Mouse (Mus musculus) kidney, embryonic 14.5 days (tissue): ENCODE data around the gene Trip10. TPM values are rescaled to one million over a fixed set of nuclear protein-coding genes. Genes with fewer than 3 reads are reported as not detected.

Experiments used
- ATAC-seq: fragments of 200-750 bp; cut with Nextera tagmentation; 2 replicates; pipeline ENCODE4 v1.8.0; 2017; ENCODE audit warnings: moderate number of reproducible peaks, mild to moderate bottlenecking, moderate TSS enrichment, moderate library complexity; ENCODE audit not compliant: low FRiP score, low TSS enrichment
- H3K27ac ChIP-seq: fragments of 300-500 bp; sonication (generic); 2 replicates; pipeline ENCODE4 v1.5.1; 2014; ENCODE audit warnings: low read depth, mild to moderate bottlenecking, low read length, moderate library complexity, mixed read lengths
- H3K27me3 ChIP-seq: fragments of 300-500 bp; sonication (generic); 2 replicates; pipeline ENCODE4 v1.6.1; 2014; ENCODE audit warnings: mild to moderate bottlenecking, low read length; ENCODE audit not compliant: control insufficient read depth, insufficient read depth
- H3K36me3 ChIP-seq: fragments of 300-500 bp; sonication (generic); 2 replicates; pipeline ENCODE4 v1.6.1; 2014; ENCODE audit warnings: low read length, mixed read lengths; ENCODE audit not compliant: control insufficient read depth, insufficient read depth
- H3K4me1 ChIP-seq: fragments of 300-500 bp; sonication (generic); 2 replicates; pipeline ENCODE4 v1.6.1; 2014; ENCODE audit warnings: low read length, mixed read lengths; ENCODE audit not compliant: control insufficient read depth, insufficient read depth
- H3K4me2 ChIP-seq: fragments of 300-500 bp; sonication (generic); replicated peaks from 2 replicates; pipeline ENCODE4 v1.6.1; 2014; ENCODE audit warnings: low read depth, mild to moderate bottlenecking, low read length
- H3K4me3 ChIP-seq: fragments of 300-500 bp; sonication (generic); 2 replicates; pipeline ENCODE4 v1.5.1; 2014; ENCODE audit warnings: mild to moderate bottlenecking, low read length
- H3K9ac ChIP-seq: fragments of 300-500 bp; sonication (generic); 2 replicates; pipeline ENCODE4 v1.6.1; 2014; ENCODE audit warnings: low read depth, mild to moderate bottlenecking, low read length, moderate library complexity
- H3K9me3 ChIP-seq: fragments of 300-500 bp; sonication (generic); 2 replicates; pipeline ENCODE4 v1.6.1; 2016; ENCODE audit warnings: low read length; ENCODE audit not compliant: control insufficient read depth
- WGBS: fragments of 180-500 bp; shearing (Covaris S2); extraction: QIAGEN DNeasy Blood & Tissue Kit; methylation state at CpG from one replicate; pipeline ENCODE4 v1.1.7; 2014; 5-methylcytosine and 5-hydroxymethylcytosine counted together
- polyA plus RNA-seq: library from polyadenylated mRNA; unstranded; fragments of >200 nt; fragmentation: Nextera tagmentation; extraction: Ambion mirVana; gene quantifications from 2 replicates; pipeline ENCODE4 v1.2.1, GENCODE M21; 2014

Trip10 gene
- polyA plus RNA-seq, 1 experiment from 2014 or later = 37.1 TPM

- H3K4me2 ChIP-seq = no peak overlapping the region
- H3K27me3 ChIP-seq = peaks cover 10% of the 10 kb centered on the region; the same call in 1 of the 2 replicates
- H3K9ac ChIP-seq = no peak overlapping the region
- 0 out of 2 replicates have a peak, but pooled peaks cover 5% of the 10 kb centered on the region for H3K4me1 ChIP-seq
- H3K9me3 ChIP-seq = no peaks in the 10 kb centered on the region
- no peaks in the 10 kb centered on the region for H3K36me3 ChIP-seq
- no peak overlapping the region for H3K4me3 ChIP-seq
- no peak overlapping the region for H3K27ac ChIP-seq
- no peak for ATAC-seq
- 89% methylated on average over 2 of the region's 2 CpGs for WGBS
Observed at GRCm38 (mm10) chr17:57278537-57278936, 29.3 kb downstream of the Trip10 start.

DNA sequence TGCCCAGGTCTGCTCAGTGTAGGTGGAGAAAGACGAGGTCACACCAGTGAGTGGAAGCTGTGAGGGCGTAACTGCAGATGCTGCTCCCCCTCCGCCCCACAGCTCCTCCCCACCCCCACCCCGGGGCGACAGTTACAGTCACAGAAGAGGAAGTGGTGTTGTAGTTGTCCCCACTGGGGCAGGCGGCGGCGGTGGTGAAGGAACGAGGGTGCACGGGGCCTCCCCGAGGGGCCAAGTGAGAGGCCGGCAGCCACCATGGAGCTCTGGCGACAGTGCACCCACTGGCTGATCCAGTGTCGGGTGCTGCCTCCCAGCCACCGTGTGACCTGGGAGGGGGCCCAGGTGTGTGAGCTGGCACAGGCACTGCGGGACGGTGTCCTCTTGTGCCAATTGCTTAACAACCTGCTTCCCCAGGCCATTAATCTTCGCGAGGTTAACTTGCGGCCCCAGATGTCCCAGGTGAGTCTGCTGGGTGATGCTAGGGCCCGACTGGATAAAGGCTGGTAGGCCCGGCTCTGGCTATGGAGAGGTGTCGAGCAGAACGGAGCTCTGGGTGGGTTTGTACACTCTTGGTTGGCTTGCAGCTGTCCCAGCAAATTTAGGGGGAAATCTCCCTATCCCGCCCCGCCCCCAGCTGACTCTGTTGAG, 29.8 kb downstream of the Trip10 start, which contains the start of gene Vav1:
Vav1 (plus strand) TSS at position 158 of the 648 bp plus-strand sequence.
- H3K4me3 ChIP-seq = no peak within 1 kb of the TSS
- no peak within 1 kb of the TSS for H3K4me2 ChIP-seq
- 0 out of 2 replicates have a peak, but pooled peaks cover 5% of the 10 kb centered on the region for H3K4me1 ChIP-seq
- 60% methylated on average over 26 of the region's 26 CpGs for WGBS
- no peak within 1 kb of the TSS for H3K9ac ChIP-seq
- no peak for ATAC-seq
- H3K36me3 ChIP-seq = no peaks in the 10 kb centered on the region
- no peaks in the 10 kb centered on the region for H3K9me3 ChIP-seq
- H3K27me3 ChIP-seq = peaks cover 10% of the 10 kb centered on the region; the same call in 1 of the 2 replicates
- H3K27ac ChIP-seq = no peak within 1 kb of the TSS

DNA sequence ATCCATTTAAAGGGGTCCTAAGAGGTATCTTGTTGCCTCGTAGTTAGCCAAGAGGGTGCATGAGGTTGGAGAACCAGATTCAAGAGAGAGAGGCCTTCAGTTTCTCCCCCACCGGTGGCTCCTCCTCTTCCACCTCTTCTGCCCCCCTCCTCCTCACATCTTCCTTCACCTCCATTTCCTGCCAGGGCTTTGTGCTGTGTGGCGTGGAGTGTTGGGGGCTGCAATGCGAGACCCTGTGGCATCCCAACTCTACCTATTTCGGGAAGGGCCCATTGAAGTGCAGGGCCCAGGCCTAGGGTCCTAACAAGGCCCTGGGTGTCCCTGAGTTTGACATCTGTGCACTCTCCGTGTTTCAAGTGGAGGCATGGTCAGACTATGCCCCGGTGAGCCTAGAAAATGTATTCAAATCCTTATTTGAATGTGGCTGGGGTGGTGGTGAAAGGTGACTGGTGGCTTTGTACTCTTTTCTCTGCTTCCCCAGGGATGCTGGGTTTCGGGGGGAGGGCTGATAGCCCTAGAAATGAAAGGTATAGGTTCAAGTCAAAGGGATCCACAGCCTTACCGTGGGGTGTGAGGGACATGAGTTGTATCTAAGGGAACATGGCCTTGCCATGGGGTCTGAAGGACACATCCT, 30.5 kb downstream of the Trip10 start:
- Histone ChIP-seq H3K4me1 (0 out of 2 replicates have a peak, but pooled peaks cover 5% of the 10 kb centered on the region), H3K9ac (no peak overlapping the region), H3K27me3 (peaks cover 6% of the 10 kb centered on the region; the same call in 1 of the 2 replicates), H3K27ac (no peak overlapping the region), H3K9me3 (no peaks in the 10 kb centered on the region), H3K4me2 (no peak overlapping the region), H3K4me3 (no peak overlapping the region), H3K36me3 (no peaks in the 10 kb centered on the region)
- WGBS = 64% methylated on average over 9 of the region's 9 CpGs
- no peak for ATAC-seq

- no peak overlapping the region for H3K4me2 ChIP-seq
- H3K4me1 ChIP-seq = 0 out of 2 replicates have a peak, but pooled peaks cover 5% of the 10 kb centered on the region
- H3K4me3 ChIP-seq = no peak overlapping the region
- H3K36me3 ChIP-seq = no peaks in the 10 kb centered on the region
- peaks cover 4% of the 10 kb centered on the region; the same call in 1 of the 2 replicates for H3K27me3 ChIP-seq
- WGBS = 81% methylated on average over 3 of the region's 3 CpGs
- no peaks in the 10 kb centered on the region for H3K9me3 ChIP-seq
- H3K27ac ChIP-seq = no peak overlapping the region
- no peak for ATAC-seq
- no peak overlapping the region for H3K9ac ChIP-seq
Observed at GRCm38 (mm10) chr17:57280411-57280810, 31.2 kb downstream of the Trip10 start.

- Histone ChIP-seq H3K4me3 (no peak overlapping the region), H3K9me3 (no peaks in the 10 kb centered on the region), H3K4me1 (no peaks in the 10 kb centered on the region), H3K36me3 (no peaks in the 10 kb centered on the region), H3K4me2 (no peak overlapping the region), H3K27ac (no peak overlapping the region), H3K27me3 (no peaks in the 10 kb centered on the region), H3K9ac (no peak overlapping the region)
- 81% methylated on average over 5 of the region's 5 CpGs for WGBS
- ATAC-seq = no peak
Observed at GRCm38 (mm10) chr17:57283906-57284305, 34.7 kb downstream of the Trip10 start.

DNA sequence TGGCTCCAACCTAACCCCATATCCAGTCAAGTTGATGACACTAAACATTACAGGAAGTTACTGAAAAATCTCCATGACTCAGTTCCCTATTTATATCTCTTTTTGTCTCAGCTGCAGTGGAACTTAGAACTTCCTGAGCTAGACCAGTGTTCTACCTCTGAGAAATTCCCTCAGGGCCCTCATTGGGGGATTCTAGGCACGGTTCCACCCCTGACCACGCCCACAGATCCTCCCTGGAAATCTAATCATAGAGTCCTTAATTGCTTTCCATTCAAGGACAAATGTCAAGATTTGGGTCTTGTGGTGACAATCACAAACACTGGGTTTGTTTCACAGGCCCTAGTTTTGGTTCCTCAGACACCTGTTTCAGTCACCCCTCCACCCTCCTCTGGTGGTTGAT, 35.8 kb downstream of the Trip10 start:
- Histone ChIP-seq H3K4me2 (no peak overlapping the region), H3K4me3 (no peak overlapping the region), H3K27me3 (no peaks in the 10 kb centered on the region), H3K27ac (no peak overlapping the region), H3K36me3 (no peaks in the 10 kb centered on the region), H3K4me1 (no peaks in the 10 kb centered on the region), H3K9ac (no peak overlapping the region), H3K9me3 (no peaks in the 10 kb centered on the region)
- 66% methylated on average over 2 of the region's 2 CpGs for WGBS
- no peak for ATAC-seq

GRCm38 (mm10) chr17:57286718-57287355, 37.6 kb downstream of the Trip10 start:
- no peak for ATAC-seq
- Histone ChIP-seq H3K9ac (no peak overlapping the region), H3K27me3 (no peaks in the 10 kb centered on the region), H3K4me1 (no peaks in the 10 kb centered on the region), H3K4me2 (no peak overlapping the region), H3K9me3 (no peaks in the 10 kb centered on the region), H3K4me3 (no peak overlapping the region), H3K27ac (no peak overlapping the region), H3K36me3 (no peaks in the 10 kb centered on the region)
- 80% methylated on average over 8 of the region's 8 CpGs for WGBS

DNA sequence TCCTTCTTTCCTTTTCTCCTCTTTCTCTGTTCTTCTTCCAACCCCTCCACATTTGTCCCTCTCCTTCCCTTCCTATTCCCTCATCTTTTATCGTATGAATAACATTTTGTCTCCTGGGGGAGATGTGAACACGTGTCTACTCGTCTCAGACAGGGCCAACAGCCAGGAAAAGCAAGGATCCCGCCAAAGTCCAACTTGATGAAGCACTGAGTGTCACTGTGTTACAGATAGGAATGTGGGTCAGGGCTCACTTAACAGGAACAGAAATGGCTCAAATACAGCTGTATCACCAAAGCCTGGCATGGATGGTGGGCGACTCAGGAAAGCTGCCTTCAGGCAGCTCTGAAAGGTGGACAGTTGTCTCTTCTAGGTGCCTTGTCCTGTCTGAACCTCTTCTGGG, 40.0 kb downstream of the Trip10 start:
- ATAC-seq = no peak
- no peaks in the 10 kb centered on the region for H3K9me3 ChIP-seq
- H3K9ac ChIP-seq = no peak overlapping the region
- WGBS = 73% methylated on average over 5 of the region's 5 CpGs
- no peak overlapping the region for H3K4me2 ChIP-seq
- H3K27ac ChIP-seq = no peak overlapping the region
- H3K4me1 ChIP-seq = no peaks in the 10 kb centered on the region
- H3K27me3 ChIP-seq = no peaks in the 10 kb centered on the region
- H3K4me3 ChIP-seq = no peak overlapping the region
- no peaks in the 10 kb centered on the region for H3K36me3 ChIP-seq
